Mouse (Mus musculus): ENCODE results near the gene Gm11985.
A peak's percentile ranks its signal among the peaks of the same experiment; 100 is the strongest.
"Not testable (repeated sequence)": the region's sequence is repeated elsewhere in the genome, so short reads cannot be mapped to it uniquely, and the experiment has no call there.

The Gm11985 gene

GRCm38 (mm10) chr11:7188469-7188868 is at the start of gene Gm11985:
Gene Gm11985, minus strand, starts transcription at chr11:7188569.
- DNase-seq (ENCODE audit: low spot score in 2 of 2) = no peak

- DNase-seq (ENCODE audit: low spot score in 2 of 2) = no peak
Measured at GRCm38 (mm10) chr11:7237712-7238111, 49.3 kb upstream of the Gm11985 start.

- DNase-seq (ENCODE audit: low spot score in 2 of 2) = no peak
Measured at GRCm38 (mm10) chr11:7236751-7237150, 48.4 kb upstream of the Gm11985 start.

GRCm38 (mm10) chr11:7234981-7235609 is 46.7 kb upstream of the Gm11985 start:
- DNase-seq (ENCODE audit: low spot score in 2 of 2) = no peak

GRCm38 (mm10) chr11:7234436-7234835 is 46.1 kb upstream of the Gm11985 start:
- DNase-seq (ENCODE audit: low spot score in 2 of 2) = no peak

GRCm38 (mm10) chr11:7233333-7233732 is 45.0 kb upstream of the Gm11985 start:
- DNase-seq (ENCODE audit: low spot score in 2 of 2) = no peak

GRCm38 (mm10) chr11:7231958-7232357 is 43.6 kb upstream of the Gm11985 start:
- no peak for DNase-seq (ENCODE audit: low spot score in 2 of 2)

- DNase-seq (ENCODE audit: low spot score in 2 of 2) = no peak
Measured at GRCm38 (mm10) chr11:7230000-7230399, 41.6 kb upstream of the Gm11985 start.

- DNase-seq (ENCODE audit: low spot score in 2 of 2) = no peak
Measured at GRCm38 (mm10) chr11:7228107-7228506, 39.7 kb upstream of the Gm11985 start.

GRCm38 (mm10) chr11:7226810-7227550 is 38.6 kb upstream of the Gm11985 start:
- DNase-seq (ENCODE audit: low spot score in 2 of 2) = no peak

GRCm38 (mm10) chr11:7226200-7226599 is 37.8 kb upstream of the Gm11985 start:
- DNase-seq (ENCODE audit: low spot score in 2 of 2) = no peak

- not testable (repeated sequence) for DNase-seq (ENCODE audit: low spot score in 2 of 2)
Measured at GRCm38 (mm10) chr11:7221826-7222225, 33.5 kb upstream of the Gm11985 start.

- DNase-seq (ENCODE audit: low spot score in 2 of 2) = peak; percentile 54 to 66
Measured at GRCm38 (mm10) chr11:7215703-7216102, 27.3 kb upstream of the Gm11985 start.

GRCm38 (mm10) chr11:7214761-7215160 is 26.4 kb upstream of the Gm11985 start:
- peak in 1 of 2 experiments; percentile 65 for DNase-seq (ENCODE audit: low spot score in 2 of 2)

- no peak for DNase-seq (ENCODE audit: low spot score in 2 of 2)
Measured at GRCm38 (mm10) chr11:7214342-7214660, 25.9 kb upstream of the Gm11985 start.

- DNase-seq (ENCODE audit: low spot score in 2 of 2) = peak; percentile 58 to 68
Measured at GRCm38 (mm10) chr11:7213501-7214341, 25.4 kb upstream of the Gm11985 start, which contains the start of gene Igfbp3. Gene Igfbp3, minus strand, starts transcription at chr11:7213923.

GRCm38 (mm10) chr11:7213161-7213500 is 24.8 kb upstream of the Gm11985 start:
- DNase-seq (ENCODE audit: low spot score in 2 of 2) = no peak

GRCm38 (mm10) chr11:7212126-7212798 is 23.9 kb upstream of the Gm11985 start:
- no peak for DNase-seq (ENCODE audit: low spot score in 2 of 2)

GRCm38 (mm10) chr11:7211211-7211610 is 22.8 kb upstream of the Gm11985 start:
- no peak for DNase-seq (ENCODE audit: low spot score in 2 of 2)

- peak; percentile 64 to 73 for DNase-seq (ENCODE audit: low spot score in 2 of 2)
Measured at GRCm38 (mm10) chr11:7210343-7210742, 22.0 kb upstream of the Gm11985 start.

- DNase-seq (ENCODE audit: low spot score in 2 of 2) = no peak
Measured at GRCm38 (mm10) chr11:7203846-7204245, 15.5 kb upstream of the Gm11985 start.

- DNase-seq (ENCODE audit: low spot score in 2 of 2) = no peak
Measured at GRCm38 (mm10) chr11:7202206-7202605, 13.8 kb upstream of the Gm11985 start.

Data from frontal cortex, postnatal 25 days (tissue).